Mouse (Mus musculus) CD8-positive naive resting alpha-beta T cell, adult 57 days (primary cell): ENCODE results near the gene Lrcol1. TPM values are rescaled to one million over a fixed set of nuclear protein-coding genes. Genes with fewer than 3 reads are reported as not detected.

Experiments
- total RNA-seq: library from RNA; stranded (reverse); gene quantifications from one replicate; pipeline ENCODE4 v1.2.4, GENCODE M21; 2023

Lrcol1 gene
- not detected for total RNA-seq

GRCm38 (mm10) chr5:110344524-110344923 lies at the start of gene Lrcol1:
Gene Lrcol1 (plus strand): TSS chr5:110344730.

GRCm38 (mm10) chr5:110342648-110343284 lies 1.8 kb upstream of the Lrcol1 start, which contains the start of gene P2rx2:
Gene P2rx2 (minus strand): TSS chr5:110343212.

Other genes with a start within 250 kb of the Lrcol1 start
- 0.43 TPM for gene Plcxd1, start 244.8 kb upstream of the Lrcol1 start, total RNA-seq
- 118 TPM for gene Gtpbp6, start 236.5 kb upstream of the Lrcol1 start, total RNA-seq
- gene Zfp605, start 234.6 kb upstream of the Lrcol1 start, total RNA-seq: 9.0 TPM
- 82.8 TPM for gene Chfr, start 208.9 kb upstream of the Lrcol1 start, total RNA-seq
- gene Golga3, start 168.0 kb upstream of the Lrcol1 start, total RNA-seq: 38.9 TPM
- gene Ankle2, start 113.7 kb upstream of the Lrcol1 start, total RNA-seq: 61.2 TPM
- 43.3 TPM for gene Pgam5, start 74.8 kb upstream of the Lrcol1 start, total RNA-seq
- 1.2 TPM for gene Pxmp2, start 58.5 kb upstream of the Lrcol1 start, total RNA-seq
- 9.4 TPM for gene Pole, start 58.4 kb upstream of the Lrcol1 start, total RNA-seq
- 0.40 TPM for gene P2rx2, start 1.5 kb upstream of the Lrcol1 start, total RNA-seq
- gene Fbrsl1, start 103.8 kb downstream of the Lrcol1 start, total RNA-seq: 159 TPM
- gene Galnt9, start 199.6 kb downstream of the Lrcol1 start, total RNA-seq: 6.8 TPM